Mouse (Mus musculus): ENCODE data around the gene Srd5a1.
"Not testable (repeated sequence)": the region's sequence is repeated elsewhere in the genome, so short reads cannot be mapped to it uniquely, and the experiment has no call there.

Srd5a1 gene

DNA sequence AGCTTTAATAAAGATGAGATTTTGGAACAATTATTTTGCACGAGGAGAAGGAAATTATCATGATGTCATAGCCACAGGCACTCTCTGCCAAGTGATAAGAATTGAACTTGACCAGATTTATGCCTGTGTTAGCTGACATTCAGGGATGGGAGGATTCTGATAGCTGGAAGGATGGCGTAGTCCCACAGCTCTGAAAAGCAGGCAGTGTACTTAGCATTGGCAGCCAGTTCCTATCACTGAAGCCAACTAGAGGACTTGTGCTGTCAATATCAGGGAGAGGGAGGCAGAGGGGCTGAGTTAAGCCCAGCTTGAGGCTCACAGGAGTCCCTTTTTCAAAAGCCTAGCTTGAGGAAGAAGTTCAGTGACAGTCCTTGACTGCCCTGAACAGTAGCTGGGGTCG lies 13.3 kb upstream of the Srd5a1 start:
- peak; percentile 25 for DNase-seq (ENCODE audit: low read depth, low spot score)

- no peak for DNase-seq (ENCODE audit: low read depth, low spot score)
Measured at GRCm38 (mm10) chr13:69623843-69624242, 12.6 kb upstream of the Srd5a1 start.

DNA sequence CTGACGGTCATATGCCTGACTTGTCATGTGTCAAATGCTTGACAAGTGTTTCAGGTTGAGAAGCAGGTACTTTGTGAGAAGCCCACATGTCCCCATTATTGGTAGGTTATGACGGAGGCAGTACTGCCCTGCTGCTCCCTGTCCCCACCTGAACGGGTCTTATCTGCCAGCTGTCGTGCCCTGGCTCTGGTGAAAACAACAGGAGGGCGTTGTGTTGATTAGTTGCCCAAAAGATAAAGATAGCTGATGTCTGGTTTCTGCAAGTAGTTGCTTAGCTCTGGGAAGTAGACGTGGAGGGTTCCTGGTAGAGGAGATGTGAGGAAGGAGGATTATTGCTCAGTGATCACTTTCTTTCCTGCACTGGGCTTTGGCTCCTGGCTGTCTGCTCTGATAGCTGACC lies 5.5 kb upstream of the Srd5a1 start:
- no peak for DNase-seq (ENCODE audit: low read depth, low spot score)

- DNase-seq (ENCODE audit: low read depth, low spot score) = no peak
Measured at GRCm38 (mm10) chr13:69612175-69612544, 918 bp upstream of the Srd5a1 start.

- peak; percentile 31 for DNase-seq (ENCODE audit: low read depth, low spot score)
Measured at GRCm38 (mm10) chr13:69610751-69611397, 368 bp downstream of the Srd5a1 start.

GRCm38 (mm10) chr13:69608734-69609133 lies 2.5 kb downstream of the Srd5a1 start:
- DNase-seq (ENCODE audit: low read depth, low spot score) = no peak

DNA sequence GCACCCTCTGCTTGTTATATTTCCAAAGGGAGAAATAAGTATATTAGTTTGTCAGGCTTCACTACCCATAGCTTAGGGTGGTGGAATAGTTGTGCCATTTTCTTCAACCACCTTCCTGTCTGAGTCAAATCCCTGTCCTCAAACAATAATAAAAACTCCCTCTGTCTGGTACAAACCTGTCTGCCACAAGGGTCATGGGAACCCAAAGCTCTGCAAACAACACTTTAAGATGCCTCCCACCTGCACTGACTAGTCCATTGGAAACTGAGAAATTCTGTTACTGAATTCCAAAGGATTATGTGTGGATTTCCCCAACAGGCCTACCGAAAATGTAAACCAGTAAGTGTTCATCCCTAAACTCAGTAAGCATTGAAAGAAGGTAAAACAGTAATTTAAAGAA lies 6.6 kb downstream of the Srd5a1 start:
- DNase-seq (ENCODE audit: low read depth, low spot score) = no peak

DNA sequence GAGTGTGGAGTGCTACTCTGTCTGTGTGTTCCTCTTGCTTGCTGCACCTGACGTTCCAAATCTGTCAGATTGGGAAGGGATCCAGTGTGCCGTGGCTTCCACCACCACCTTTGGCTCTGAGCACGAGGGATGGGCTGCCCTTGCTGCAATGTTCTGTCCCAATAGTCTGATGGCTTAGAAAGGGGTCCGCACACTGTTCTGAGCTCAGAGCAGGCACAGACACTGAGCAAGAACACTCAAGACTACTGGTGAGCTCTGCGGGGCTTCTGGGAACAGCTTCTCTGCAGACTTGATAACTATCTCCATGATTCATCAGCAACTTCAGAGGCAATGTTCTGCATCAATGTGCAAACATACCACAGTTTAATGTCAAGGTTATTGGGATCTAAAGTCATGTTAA lies 9.9 kb downstream of the Srd5a1 start:
- DNase-seq (ENCODE audit: low read depth, low spot score) = no peak

DNA sequence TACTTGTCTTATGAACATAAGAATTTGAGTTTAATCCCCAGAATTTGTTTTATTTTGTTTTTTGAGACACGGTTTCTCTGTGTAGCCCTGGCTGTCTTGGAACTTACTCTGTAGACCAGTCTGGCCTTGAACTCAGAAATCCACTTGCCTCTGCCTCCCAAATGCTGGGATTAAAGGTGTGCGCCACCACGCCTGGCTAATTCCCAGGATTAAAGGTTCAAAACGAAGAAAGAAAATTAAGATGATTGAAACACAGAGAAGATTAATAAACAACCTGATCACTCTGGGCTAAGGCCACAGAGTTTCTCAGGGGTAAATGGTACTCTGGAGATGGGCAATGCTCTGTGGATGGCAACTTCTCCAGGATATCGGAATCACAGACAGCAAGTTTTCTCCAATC lies 10.4 kb downstream of the Srd5a1 start:
- DNase-seq (ENCODE audit: low read depth, low spot score) = not testable (repeated sequence)

GRCm38 (mm10) chr13:69598867-69599266 lies 12.4 kb downstream of the Srd5a1 start:
- DNase-seq (ENCODE audit: low read depth, low spot score) = no peak

GRCm38 (mm10) chr13:69596515-69596914 lies 14.7 kb downstream of the Srd5a1 start:
- DNase-seq (ENCODE audit: low read depth, low spot score) = no peak

- no peak for DNase-seq (ENCODE audit: low read depth, low spot score)
Measured at GRCm38 (mm10) chr13:69595911-69596310, 15.3 kb downstream of the Srd5a1 start.

GRCm38 (mm10) chr13:69594577-69595256 lies 16.5 kb downstream of the Srd5a1 start:
- DNase-seq (ENCODE audit: low read depth, low spot score) = no peak

DNA sequence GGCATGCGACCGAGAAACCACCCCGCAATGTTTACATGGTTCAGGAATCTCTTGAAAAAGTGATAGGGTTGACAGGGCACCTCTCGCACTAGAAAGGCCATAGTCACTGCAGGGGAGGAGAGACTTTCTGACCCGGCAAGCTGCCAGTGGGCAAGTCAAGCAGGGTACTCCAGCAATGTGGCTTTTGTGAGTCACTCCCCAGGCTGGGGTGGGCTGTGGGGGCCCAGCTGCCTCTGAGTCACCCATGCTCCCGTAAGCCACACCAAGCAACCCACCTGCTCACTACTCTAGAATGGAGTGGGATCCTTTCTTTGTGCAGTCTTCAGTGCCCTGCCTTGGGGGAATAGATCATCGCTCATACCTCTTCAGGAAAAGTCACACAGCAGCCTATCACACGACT lies 17.8 kb downstream of the Srd5a1 start:
- peak; percentile 41 for DNase-seq (ENCODE audit: low read depth, low spot score)

GRCm38 (mm10) chr13:69592226-69592625 lies 19.0 kb downstream of the Srd5a1 start:
- no peak for DNase-seq (ENCODE audit: low read depth, low spot score)

DNA sequence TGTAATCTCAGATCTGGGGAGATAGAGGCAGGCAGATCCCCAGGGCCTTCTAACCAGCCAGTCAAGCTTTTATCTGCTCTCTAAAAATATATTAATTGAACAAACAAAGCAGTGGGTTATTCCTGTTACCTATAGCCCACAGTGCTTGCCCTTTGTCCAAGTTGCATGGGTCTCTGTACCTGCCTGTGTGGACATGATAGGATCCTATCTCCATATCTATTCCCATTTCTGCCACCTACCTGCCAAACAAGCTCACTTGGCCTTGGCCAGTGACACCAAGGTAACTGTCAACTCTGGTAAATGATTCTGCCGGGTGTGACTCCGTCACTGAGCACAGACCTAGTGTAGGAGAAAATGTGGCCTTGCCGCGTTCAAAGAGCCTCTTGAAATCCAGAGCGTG lies 19.9 kb downstream of the Srd5a1 start:
- no peak for DNase-seq (ENCODE audit: low read depth, low spot score)

DNA sequence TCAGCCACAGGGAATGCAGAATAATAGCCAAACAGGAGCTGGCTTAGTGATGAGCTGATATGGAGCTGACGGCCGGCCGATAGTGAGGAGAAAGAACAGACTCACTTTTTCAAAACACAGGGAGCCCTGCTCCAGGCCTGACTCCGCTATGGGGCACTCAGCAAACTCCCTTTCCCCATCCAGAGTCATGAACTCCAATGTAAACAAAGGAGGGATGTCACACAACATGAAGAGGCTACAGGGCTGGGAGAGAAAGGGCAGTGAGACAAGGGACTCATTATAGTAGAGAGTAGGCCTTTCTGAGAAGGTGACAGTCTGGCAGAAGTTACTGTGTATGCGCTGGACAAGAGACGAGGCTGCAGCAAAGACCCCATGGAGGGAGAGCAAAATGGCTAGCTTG lies 23.0 kb downstream of the Srd5a1 start:
- DNase-seq (ENCODE audit: low read depth, low spot score) = no peak

- no peak for DNase-seq (ENCODE audit: low read depth, low spot score)
Measured at GRCm38 (mm10) chr13:69587849-69588248, 23.4 kb downstream of the Srd5a1 start.

GRCm38 (mm10) chr13:69586337-69586736 lies 24.9 kb downstream of the Srd5a1 start:
- no peak for DNase-seq (ENCODE audit: low read depth, low spot score)

DNA sequence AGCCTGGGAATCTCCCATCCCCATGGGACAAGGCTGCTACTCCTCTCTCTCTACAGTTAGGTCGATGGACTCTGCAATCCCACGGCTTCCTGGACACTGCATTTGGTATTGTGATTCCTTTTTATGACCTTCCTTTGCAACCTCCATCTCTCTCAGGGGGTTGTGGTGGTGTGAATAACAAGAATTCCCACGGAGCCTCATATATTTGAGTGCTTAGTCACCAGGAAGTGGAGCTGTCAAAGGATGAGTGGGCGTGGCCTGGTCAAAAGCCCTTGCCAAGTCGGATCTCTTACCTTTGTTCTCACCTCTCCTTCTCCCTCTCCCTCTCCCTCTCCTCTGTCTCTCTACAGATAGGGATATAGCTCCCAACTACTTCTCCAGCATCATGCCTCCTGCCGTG lies 25.4 kb downstream of the Srd5a1 start:
- DNase-seq (ENCODE audit: low read depth, low spot score) = no peak

GRCm38 (mm10) chr13:69583591-69583990 lies 27.7 kb downstream of the Srd5a1 start:
- DNase-seq (ENCODE audit: low read depth, low spot score) = no peak

- no peak for DNase-seq (ENCODE audit: low read depth, low spot score)
Measured at GRCm38 (mm10) chr13:69582411-69582810, 28.8 kb downstream of the Srd5a1 start.

DNA sequence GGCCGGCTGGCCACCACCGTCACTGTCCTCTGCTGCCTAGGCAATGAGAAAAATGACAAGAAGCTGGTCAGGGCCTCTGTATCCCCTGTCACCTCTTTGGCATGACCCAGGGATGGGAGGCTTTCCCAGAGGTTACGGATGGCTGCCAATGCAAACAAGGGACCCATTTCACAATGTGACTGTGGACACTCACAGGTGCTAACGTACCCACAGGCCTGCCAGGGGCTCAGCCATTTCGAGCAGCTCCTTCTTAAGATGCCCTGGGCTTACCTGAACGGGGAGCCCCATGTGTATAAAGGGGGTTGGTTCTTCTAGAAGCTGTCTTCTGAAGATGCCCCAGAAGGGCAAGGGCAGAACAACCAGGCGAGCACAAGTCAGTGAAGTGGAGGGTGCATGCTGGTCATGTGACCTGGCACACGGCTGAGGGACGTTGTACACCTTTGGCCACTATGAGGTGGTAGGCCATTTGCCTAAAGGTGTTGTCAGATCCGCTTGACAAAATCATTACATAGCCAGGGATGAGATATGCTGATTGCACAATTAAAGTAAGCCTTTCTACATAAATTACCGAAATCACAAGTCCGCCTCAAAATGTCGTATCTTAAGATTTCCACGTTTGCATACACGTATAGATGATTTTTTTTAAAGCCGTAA lies 33.9 kb downstream of the Srd5a1 start:
- no peak for DNase-seq (ENCODE audit: low read depth, low spot score)
